Mouse (Mus musculus): Measurements from ENCODE around the gene Hbs1l. TPM values are rescaled to one million over a fixed set of nuclear protein-coding genes. Genes with fewer than 3 reads are reported as not detected.
"Not testable (repeated sequence)": the region's sequence is repeated elsewhere in the genome, so short reads cannot be mapped to it uniquely, and the experiment has no call there.

Gene Hbs1l
- polyA plus RNA-seq, 1 experiment from 2014 or later, result 67.1 TPM

DNA sequence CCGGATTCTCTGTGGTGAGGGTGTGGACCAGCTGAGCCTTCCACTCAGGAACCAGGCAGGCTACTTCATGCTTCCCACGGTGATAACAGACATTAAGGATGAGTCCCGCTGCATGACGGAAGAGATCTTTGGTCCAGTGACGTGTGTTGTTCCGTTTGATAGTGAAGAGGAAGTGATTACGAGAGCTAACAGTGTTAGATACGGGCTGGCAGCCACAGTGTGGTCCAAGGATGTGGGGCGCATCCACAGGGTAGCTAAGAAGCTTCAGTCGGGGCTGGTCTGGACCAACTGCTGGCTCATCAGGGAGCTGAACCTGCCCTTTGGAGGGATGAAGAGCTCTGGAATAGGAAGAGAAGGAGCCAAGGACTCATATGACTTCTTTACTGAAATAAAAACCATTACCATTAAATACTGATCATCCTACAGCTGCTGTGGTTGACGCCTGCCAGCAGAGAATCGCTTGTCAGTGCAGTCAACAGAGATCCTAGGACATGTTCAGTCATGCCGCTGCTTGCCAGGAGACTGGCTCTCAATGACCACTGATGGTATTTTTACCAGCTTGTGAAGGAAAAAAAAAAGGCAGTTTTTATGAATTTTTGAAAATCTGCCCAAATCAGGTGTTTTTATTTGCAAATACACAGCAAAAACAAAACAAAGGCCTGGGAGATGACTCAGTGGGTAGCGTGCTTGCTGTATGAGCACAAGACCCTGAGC is 99.8 kb downstream of the Hbs1l start:
- Histone ChIP-seq H3K4me2 (ENCODE audit: low read length) (no peak overlapping the region), H3K9ac (ENCODE audit: low read length) (no peak overlapping the region), H3K27me3 (ENCODE audit: control insufficient read depth, insufficient read depth, low read length) (no peaks in the 10 kb centered on the region), H3K36me3 (ENCODE audit: control insufficient read depth, insufficient read depth, low read length) (no peaks in the 10 kb centered on the region), H3K9me3 (ENCODE audit: control insufficient read depth, low read length) (no peaks in the 10 kb centered on the region), H3K4me3 (ENCODE audit: control insufficient read depth in 1 of 2, insufficient read depth in 1 of 2, low read depth in 1 of 2, low read length in 2 of 2) (no peak overlapping the region), H3K27ac (replicated peaks in 1 of 2; ENCODE audit: control insufficient read depth in 1 of 2, insufficient read depth in 1 of 2, low read depth in 2 of 2, low read length in 2 of 2) (no peak overlapping the region), H3K4me1 (ENCODE audit: control insufficient read depth in 2 of 2, insufficient read depth in 2 of 2, low read length in 2 of 2) (peaks cover 16 to 19% of the 10 kb centered on the region in 2 experiments)
- ATAC-seq (ENCODE audit: insufficient number of reproducible peaks, insufficient read depth, low FRiP score, low read depth), result peak; percentile 52
- 60% methylated on average over 14 of the region's 14 CpGs for WGBS

DNA sequence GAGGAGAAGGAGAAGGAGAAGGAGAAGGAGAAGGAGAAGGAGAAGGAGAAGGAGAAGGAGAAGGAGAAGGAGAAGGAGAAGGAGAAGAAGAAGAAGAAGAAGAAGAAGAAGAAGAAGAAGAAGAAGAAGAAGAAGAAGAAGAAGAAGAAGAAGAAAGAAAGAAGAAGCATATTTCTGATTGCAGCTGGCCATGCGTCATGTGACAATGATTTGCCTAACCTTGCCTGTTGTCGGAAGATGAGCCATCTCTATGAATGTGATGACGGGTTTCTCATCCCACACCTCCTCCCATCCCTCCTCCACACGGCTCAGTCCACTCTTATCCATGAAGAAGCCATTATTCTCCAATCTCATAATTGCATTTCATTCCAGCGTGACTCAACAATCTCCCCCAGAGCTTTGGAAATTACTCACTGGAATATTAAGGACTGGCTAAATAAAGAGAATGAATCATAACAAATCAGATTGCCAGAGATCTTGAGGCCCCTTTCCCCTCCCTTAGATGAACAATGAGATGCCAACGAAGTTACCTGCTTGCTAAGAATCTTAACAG is 103.2 kb downstream of the Hbs1l start:
- H3K9me3 ChIP-seq (ENCODE audit: control insufficient read depth, low read length); H3K9ac ChIP-seq (ENCODE audit: low read length); H3K27me3 ChIP-seq (ENCODE audit: control insufficient read depth, insufficient read depth, low read length); H3K4me2 ChIP-seq (ENCODE audit: low read length); H3K36me3 ChIP-seq (ENCODE audit: control insufficient read depth, insufficient read depth, low read length); H3K4me3 ChIP-seq (ENCODE audit: control insufficient read depth in 1 of 2, insufficient read depth in 1 of 2, low read depth in 1 of 2, low read length in 2 of 2); ATAC-seq (ENCODE audit: insufficient number of reproducible peaks, insufficient read depth, low FRiP score, low read depth): not testable (repeated sequence)
- H3K4me1 ChIP-seq (ENCODE audit: control insufficient read depth in 2 of 2, insufficient read depth in 2 of 2, low read length in 2 of 2), result peaks cover 20 to 35% of the 10 kb centered on the region in 2 experiments
- 55% methylated on average over 6 of the region's 6 CpGs for WGBS
- H3K27ac ChIP-seq (replicated peaks in 1 of 2; ENCODE audit: control insufficient read depth in 1 of 2, insufficient read depth in 1 of 2, low read depth in 2 of 2, low read length in 2 of 2), result peak overlapping the region in 1 of 2 experiments; percentile 91; a peak in 2 of 4 replicates

DNA sequence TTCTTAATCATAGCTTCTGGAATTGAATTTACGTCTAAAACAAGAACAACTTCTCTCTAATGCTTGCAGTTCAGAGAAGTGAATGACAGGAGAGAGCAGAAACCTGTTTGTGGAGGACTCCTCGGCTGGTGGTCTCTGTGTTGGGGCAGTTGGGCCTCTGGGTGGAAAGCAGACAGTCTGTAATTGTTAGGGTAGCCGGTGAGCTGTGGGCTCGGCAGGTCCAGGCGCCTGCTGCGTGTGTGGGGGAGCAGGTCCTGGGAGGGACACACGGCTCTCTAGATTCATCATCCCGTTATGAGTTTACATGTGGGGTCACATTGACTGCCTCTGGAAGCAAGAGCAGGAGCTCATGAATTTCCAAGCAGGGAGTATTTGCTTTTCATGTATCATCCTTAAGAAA is 103.8 kb downstream of the Hbs1l start:
- Histone ChIP-seq H3K27ac (replicated peaks in 1 of 2; ENCODE audit: control insufficient read depth in 1 of 2, insufficient read depth in 1 of 2, low read depth in 2 of 2, low read length in 2 of 2) (peak overlapping the region; percentile 84 to 91), H3K36me3 (ENCODE audit: control insufficient read depth, insufficient read depth, low read length) (no peaks in the 10 kb centered on the region), H3K4me1 (ENCODE audit: control insufficient read depth in 2 of 2, insufficient read depth in 2 of 2, low read length in 2 of 2) (peaks cover 20 to 35% of the 10 kb centered on the region in 2 experiments), H3K27me3 (ENCODE audit: control insufficient read depth, insufficient read depth, low read length) (no peaks in the 10 kb centered on the region), H3K9ac (ENCODE audit: low read length) (peak overlapping the region; percentile 38; the same call in 1 of the 2 replicates), H3K9me3 (ENCODE audit: control insufficient read depth, low read length) (no peaks in the 10 kb centered on the region), H3K4me2 (ENCODE audit: low read length) (peak overlapping the region; percentile 56), H3K4me3 (ENCODE audit: control insufficient read depth in 1 of 2, insufficient read depth in 1 of 2, low read depth in 1 of 2, low read length in 2 of 2) (no peak overlapping the region)
- 13% methylated on average over 8 of the region's 8 CpGs for WGBS
- ATAC-seq (ENCODE audit: insufficient number of reproducible peaks, insufficient read depth, low FRiP score, low read depth), result no peak

DNA sequence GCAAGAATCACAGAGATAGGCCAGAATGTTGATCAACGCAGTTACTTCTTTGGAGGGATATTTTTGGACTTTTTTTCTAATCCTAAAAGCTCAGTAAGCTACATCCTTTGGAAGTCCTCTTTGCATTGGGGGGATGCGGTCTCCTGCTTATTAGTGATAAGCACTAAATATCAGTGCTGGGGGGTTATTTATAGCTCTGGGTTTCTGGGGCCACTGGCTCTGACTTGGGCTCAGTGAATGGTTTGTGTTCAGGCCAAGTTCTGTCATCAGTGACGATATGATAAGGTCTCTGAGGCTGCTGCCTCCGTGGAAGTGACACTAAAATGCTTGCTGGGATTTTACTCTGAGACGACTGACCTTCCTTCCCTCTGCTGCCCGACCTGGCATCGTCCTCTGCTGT is 104.3 kb downstream of the Hbs1l start:
- 2% methylated on average over 7 of the region's 7 CpGs for WGBS
- Histone ChIP-seq H3K4me1 (ENCODE audit: control insufficient read depth in 2 of 2, insufficient read depth in 2 of 2, low read length in 2 of 2) (peaks cover 20 to 35% of the 10 kb centered on the region in 2 experiments), H3K9me3 (ENCODE audit: control insufficient read depth, low read length) (no peaks in the 10 kb centered on the region), H3K36me3 (ENCODE audit: control insufficient read depth, insufficient read depth, low read length) (no peaks in the 10 kb centered on the region), H3K4me2 (ENCODE audit: low read length) (peak overlapping the region; percentile 56), H3K9ac (ENCODE audit: low read length) (peak overlapping the region; percentile 38; the same call in 1 of the 2 replicates), H3K4me3 (ENCODE audit: control insufficient read depth in 1 of 2, insufficient read depth in 1 of 2, low read depth in 1 of 2, low read length in 2 of 2) (no peak overlapping the region), H3K27me3 (ENCODE audit: control insufficient read depth, insufficient read depth, low read length) (no peaks in the 10 kb centered on the region), H3K27ac (replicated peaks in 1 of 2; ENCODE audit: control insufficient read depth in 1 of 2, insufficient read depth in 1 of 2, low read depth in 2 of 2, low read length in 2 of 2) (peak overlapping the region; percentile 84 to 91)
- peak; percentile 74 for ATAC-seq (ENCODE audit: insufficient number of reproducible peaks, insufficient read depth, low FRiP score, low read depth)

DNA sequence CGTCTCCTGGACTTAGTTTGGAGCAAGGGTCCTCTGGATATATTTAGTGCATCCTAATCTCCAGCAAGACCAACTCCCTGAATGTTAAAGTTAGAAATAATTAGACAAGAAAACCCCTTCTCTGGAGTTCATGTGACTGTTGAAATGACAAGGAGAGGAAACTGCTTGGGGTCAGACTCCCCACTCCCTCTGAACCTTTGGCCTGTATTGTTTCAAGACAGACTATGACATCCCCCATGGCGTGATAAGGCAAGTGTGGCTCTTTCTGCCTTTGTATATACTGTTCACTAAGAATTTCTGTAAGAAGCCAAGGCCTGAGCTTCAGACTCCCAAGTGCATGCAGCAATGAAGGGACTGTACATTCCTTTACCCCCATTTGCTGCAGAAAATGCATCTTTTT is 104.7 kb downstream of the Hbs1l start:
- Histone ChIP-seq H3K27ac (replicated peaks in 1 of 2; ENCODE audit: control insufficient read depth in 1 of 2, insufficient read depth in 1 of 2, low read depth in 2 of 2, low read length in 2 of 2) (peak overlapping the region; percentile 84 to 91), H3K4me1 (ENCODE audit: control insufficient read depth in 2 of 2, insufficient read depth in 2 of 2, low read length in 2 of 2) (peaks cover 18 to 35% of the 10 kb centered on the region in 2 experiments), H3K4me3 (ENCODE audit: control insufficient read depth in 1 of 2, insufficient read depth in 1 of 2, low read depth in 1 of 2, low read length in 2 of 2) (no peak overlapping the region), H3K9ac (ENCODE audit: low read length) (no peak overlapping the region; the same call in 1 of the 2 replicates), H3K27me3 (ENCODE audit: control insufficient read depth, insufficient read depth, low read length) (no peaks in the 10 kb centered on the region), H3K4me2 (ENCODE audit: low read length) (peak overlapping the region; percentile 56), H3K36me3 (ENCODE audit: control insufficient read depth, insufficient read depth, low read length) (no peaks in the 10 kb centered on the region), H3K9me3 (ENCODE audit: control insufficient read depth, low read length) (no peaks in the 10 kb centered on the region)
- 3% methylated on average over 2 of the region's 2 CpGs for WGBS
- no peak for ATAC-seq (ENCODE audit: insufficient number of reproducible peaks, insufficient read depth, low FRiP score, low read depth)

DNA sequence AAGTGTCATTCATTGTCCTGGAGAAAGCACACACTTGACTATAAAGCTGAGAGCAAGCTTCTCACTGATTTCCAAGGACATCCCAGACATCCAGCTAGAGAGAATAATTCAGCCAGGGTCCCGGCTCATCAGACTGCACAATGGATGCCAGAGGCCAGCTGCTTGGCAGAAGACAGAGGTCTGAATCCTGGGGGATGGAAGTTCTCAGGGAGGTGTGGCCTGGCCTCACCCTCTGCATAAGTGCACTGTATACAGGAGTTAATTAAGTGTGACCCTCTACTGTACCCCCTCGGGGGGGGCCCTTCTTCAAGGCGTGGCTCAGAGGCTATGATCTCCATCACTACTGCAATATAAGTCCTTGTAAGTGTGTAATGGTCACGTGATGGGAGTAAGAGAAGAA is 105.5 kb downstream of the Hbs1l start:
- 50% methylated on average over 4 of the region's 4 CpGs for WGBS
- no peaks in the 10 kb centered on the region for H3K9me3 ChIP-seq (ENCODE audit: control insufficient read depth, low read length)
- H3K36me3 ChIP-seq (ENCODE audit: control insufficient read depth, insufficient read depth, low read length), result no peaks in the 10 kb centered on the region
- no peak overlapping the region for H3K4me3 ChIP-seq (ENCODE audit: control insufficient read depth in 1 of 2, insufficient read depth in 1 of 2, low read depth in 1 of 2, low read length in 2 of 2)
- ATAC-seq (ENCODE audit: insufficient number of reproducible peaks, insufficient read depth, low FRiP score, low read depth), result no peak
- peak overlapping the region; percentile 14 to 91; a peak in 2 of 4 replicates for H3K27ac ChIP-seq (replicated peaks in 1 of 2; ENCODE audit: control insufficient read depth in 1 of 2, insufficient read depth in 1 of 2, low read depth in 2 of 2, low read length in 2 of 2)
- H3K27me3 ChIP-seq (ENCODE audit: control insufficient read depth, insufficient read depth, low read length), result no peaks in the 10 kb centered on the region
- H3K9ac ChIP-seq (ENCODE audit: low read length), result no peak overlapping the region
- no peak overlapping the region for H3K4me2 ChIP-seq (ENCODE audit: low read length)
- peaks cover 15 to 35% of the 10 kb centered on the region in 2 experiments for H3K4me1 ChIP-seq (ENCODE audit: control insufficient read depth in 2 of 2, insufficient read depth in 2 of 2, low read length in 2 of 2)

DNA sequence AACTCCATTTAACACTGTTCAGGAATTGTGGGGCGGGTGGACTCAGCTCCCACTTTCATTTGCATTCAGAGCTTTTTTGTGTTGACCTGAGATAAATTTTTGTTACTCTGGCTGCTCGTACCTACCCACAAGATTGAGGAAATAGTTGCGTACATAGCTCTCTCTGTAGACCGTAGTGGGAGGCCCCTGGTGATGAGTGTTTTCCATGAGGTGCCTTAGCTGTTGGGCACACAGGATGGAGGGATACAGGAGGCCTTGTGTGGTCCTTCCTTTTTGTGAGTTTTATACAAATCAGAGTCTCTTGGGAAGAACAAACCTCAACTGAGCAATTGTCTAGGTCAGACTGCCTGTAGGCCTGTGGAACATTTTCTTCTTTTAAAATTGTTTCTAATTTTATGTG is 109.0 kb downstream of the Hbs1l start:
- no peak for ATAC-seq (ENCODE audit: insufficient number of reproducible peaks, insufficient read depth, low FRiP score, low read depth)
- Histone ChIP-seq H3K9ac (ENCODE audit: low read length) (no peak overlapping the region), H3K36me3 (ENCODE audit: control insufficient read depth, insufficient read depth, low read length) (no peaks in the 10 kb centered on the region), H3K4me3 (ENCODE audit: control insufficient read depth in 1 of 2, insufficient read depth in 1 of 2, low read depth in 1 of 2, low read length in 2 of 2) (no peak overlapping the region), H3K4me1 (ENCODE audit: control insufficient read depth in 2 of 2, insufficient read depth in 2 of 2, low read length in 2 of 2) (peaks cover 9 to 23% of the 10 kb centered on the region in 2 experiments), H3K27ac (replicated peaks in 1 of 2; ENCODE audit: control insufficient read depth in 1 of 2, insufficient read depth in 1 of 2, low read depth in 2 of 2, low read length in 2 of 2) (no peak overlapping the region), H3K27me3 (ENCODE audit: control insufficient read depth, insufficient read depth, low read length) (no peaks in the 10 kb centered on the region), H3K4me2 (ENCODE audit: low read length) (no peak overlapping the region), H3K9me3 (ENCODE audit: control insufficient read depth, low read length) (no peaks in the 10 kb centered on the region)
- WGBS, result 82% methylated on average over 4 of the region's 4 CpGs
